Mouse (Mus musculus): Measurements from ENCODE around the gene Gm4763. TPM values are rescaled to one million over a fixed set of nuclear protein-coding genes. Genes with fewer than 3 reads are reported as not detected.
"Not testable (repeated sequence)": the region's sequence is repeated elsewhere in the genome, so short reads cannot be mapped to it uniquely, and the experiment has no call there.

Gm4763 gene
- polyA plus RNA-seq, 1 experiment from 2014 or later: not detected

GRCm38 (mm10) chr7:24751610-24752009 is 24.9 kb upstream of the Gm4763 start:
- no peaks in the 10 kb centered on the region; the same call in 1 of the 2 replicates for H3K27me3 ChIP-seq (ENCODE audit: control insufficient read depth, insufficient read depth, low read length)
- 75% methylated on average over 2 of the region's 2 CpGs for WGBS (ENCODE audit: insufficient replicate concordance)
- H3K4me3 ChIP-seq (ENCODE audit: low read depth, low read length): no peak overlapping the region
- no peak overlapping the region for H3K9ac ChIP-seq (ENCODE audit: low read depth, low read length)
- no peak overlapping the region for H3K27ac ChIP-seq (ENCODE audit: low read depth, low read length)
- H3K4me1 ChIP-seq (ENCODE audit: control insufficient read depth, insufficient read depth, low read length): no peaks in the 10 kb centered on the region
- no peaks in the 10 kb centered on the region for H3K36me3 ChIP-seq (ENCODE audit: control insufficient read depth, insufficient read depth, low read length)
- H3K4me2 ChIP-seq: no peak overlapping the region
- ATAC-seq (replicated peaks; ENCODE audit: insufficient number of reproducible peaks, low FRiP score, low TSS enrichment): no peak
- no peaks in the 10 kb centered on the region for H3K9me3 ChIP-seq (replicated peaks; ENCODE audit: control insufficient read depth, low read length)

DNA sequence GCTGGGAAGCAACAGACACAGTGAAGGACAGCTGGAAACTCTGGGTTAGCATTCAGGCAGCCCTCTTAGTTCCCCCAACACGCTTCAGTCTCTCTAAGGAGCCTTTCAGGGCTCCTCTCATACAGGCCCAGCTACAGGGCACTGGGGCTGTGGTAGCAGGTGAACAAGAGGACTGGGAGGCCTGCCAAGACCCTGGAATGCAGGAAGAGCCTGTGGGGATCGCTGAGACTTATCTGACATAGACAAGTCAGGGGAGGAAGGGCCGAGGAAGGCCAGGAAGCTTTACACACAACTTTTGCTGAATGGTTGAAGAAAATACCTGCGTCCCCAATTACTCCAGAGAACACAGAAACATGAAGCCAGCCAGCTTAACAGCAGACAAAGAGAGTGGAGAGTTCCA is 24.0 kb upstream of the Gm4763 start:
- Histone ChIP-seq H3K4me3 (ENCODE audit: low read depth, low read length) (no peak overlapping the region), H3K27me3 (ENCODE audit: control insufficient read depth, insufficient read depth, low read length) (no peaks in the 10 kb centered on the region; the same call in 1 of the 2 replicates), H3K9ac (ENCODE audit: low read depth, low read length) (no peak overlapping the region), H3K9me3 (replicated peaks; ENCODE audit: control insufficient read depth, low read length) (no peaks in the 10 kb centered on the region), H3K4me1 (ENCODE audit: control insufficient read depth, insufficient read depth, low read length) (no peaks in the 10 kb centered on the region), H3K36me3 (ENCODE audit: control insufficient read depth, insufficient read depth, low read length) (no peaks in the 10 kb centered on the region), H3K27ac (ENCODE audit: low read depth, low read length) (no peak overlapping the region), H3K4me2 (no peak overlapping the region)
- ATAC-seq (replicated peaks; ENCODE audit: insufficient number of reproducible peaks, low FRiP score, low TSS enrichment): no peak
- WGBS (ENCODE audit: insufficient replicate concordance): 35% methylated on average over 4 of the region's 4 CpGs

GRCm38 (mm10) chr7:24735970-24736670 is 9.4 kb upstream of the Gm4763 start:
- H3K9me3 ChIP-seq (replicated peaks; ENCODE audit: control insufficient read depth, low read length): 0 out of 2 replicates have a peak, but pooled peaks cover under 1% of the 10 kb centered on the region
- no peaks in the 10 kb centered on the region for H3K27me3 ChIP-seq (ENCODE audit: control insufficient read depth, insufficient read depth, low read length)
- H3K4me3 ChIP-seq (ENCODE audit: low read depth, low read length): no peak overlapping the region
- H3K4me2 ChIP-seq: no peak overlapping the region
- H3K36me3 ChIP-seq (ENCODE audit: control insufficient read depth, insufficient read depth, low read length): no peaks in the 10 kb centered on the region
- WGBS (ENCODE audit: insufficient replicate concordance): 19% methylated on average over 17 of the region's 17 CpGs
- H3K27ac ChIP-seq (ENCODE audit: low read depth, low read length): no peak overlapping the region
- no peaks in the 10 kb centered on the region for H3K4me1 ChIP-seq (ENCODE audit: control insufficient read depth, insufficient read depth, low read length)
- peak; percentile 39; the same call in 1 of the 2 replicates for ATAC-seq (replicated peaks; ENCODE audit: insufficient number of reproducible peaks, low FRiP score, low TSS enrichment)
- H3K9ac ChIP-seq (ENCODE audit: low read depth, low read length): no peak overlapping the region

- H3K9me3 ChIP-seq (replicated peaks; ENCODE audit: control insufficient read depth, low read length): no peaks in the 10 kb centered on the region
- H3K4me2 ChIP-seq: no peak overlapping the region
- no peak overlapping the region for H3K4me3 ChIP-seq (ENCODE audit: low read depth, low read length)
- H3K4me1 ChIP-seq (ENCODE audit: control insufficient read depth, insufficient read depth, low read length): no peaks in the 10 kb centered on the region
- no peak overlapping the region for H3K27ac ChIP-seq (ENCODE audit: low read depth, low read length)
- H3K9ac ChIP-seq (ENCODE audit: low read depth, low read length): no peak overlapping the region
- no peaks in the 10 kb centered on the region for H3K36me3 ChIP-seq (ENCODE audit: control insufficient read depth, insufficient read depth, low read length)
- no peak for ATAC-seq (replicated peaks; ENCODE audit: insufficient number of reproducible peaks, low FRiP score, low TSS enrichment)
- 62% methylated on average over 6 of the region's 6 CpGs for WGBS (ENCODE audit: insufficient replicate concordance)
- no peaks in the 10 kb centered on the region for H3K27me3 ChIP-seq (ENCODE audit: control insufficient read depth, insufficient read depth, low read length)
Observed at GRCm38 (mm10) chr7:24715039-24715438, 11.7 kb downstream of the Gm4763 start.

DNA sequence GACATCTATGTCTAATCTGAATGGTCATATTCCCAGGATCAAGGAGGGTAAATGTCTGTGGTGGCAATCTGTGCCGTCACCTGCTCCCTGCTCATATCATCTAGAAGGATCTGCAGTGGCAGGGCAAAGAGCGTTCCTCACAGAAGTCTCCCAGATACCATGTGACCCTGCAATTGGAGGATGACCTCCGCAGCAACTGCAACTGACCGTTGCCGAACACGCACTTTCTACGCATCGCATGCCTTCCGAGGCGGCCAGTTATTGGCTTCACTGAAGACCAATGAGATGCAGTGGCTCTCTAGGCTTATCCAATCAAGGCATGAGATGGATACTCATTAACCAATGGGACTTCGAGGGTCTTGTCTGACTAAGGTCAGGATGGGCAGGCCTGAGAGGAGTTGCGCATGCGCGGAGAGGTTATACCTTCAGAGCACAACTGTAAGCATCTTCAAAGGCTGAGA is 17.8 kb downstream of the Gm4763 start, which contains the start of gene BC049730:
BC049730 (plus strand) TSS at position 411 of the 461 bp plus-strand sequence.
- H3K27me3 ChIP-seq (ENCODE audit: control insufficient read depth, insufficient read depth, low read length): no peaks in the 10 kb centered on the region
- H3K4me2 ChIP-seq: no peak within 1 kb of the TSS
- 90% methylated on average over 14 of the region's 14 CpGs for WGBS (ENCODE audit: insufficient replicate concordance)
- H3K36me3 ChIP-seq (ENCODE audit: control insufficient read depth, insufficient read depth, low read length): no peaks in the 10 kb centered on the region
- no peak for ATAC-seq (replicated peaks; ENCODE audit: insufficient number of reproducible peaks, low FRiP score, low TSS enrichment)
- no peak within 1 kb of the TSS for H3K4me3 ChIP-seq (ENCODE audit: low read depth, low read length)
- H3K27ac ChIP-seq (ENCODE audit: low read depth, low read length): no peak within 1 kb of the TSS
- H3K9me3 ChIP-seq (replicated peaks; ENCODE audit: control insufficient read depth, low read length): no peaks in the 10 kb centered on the region
- no peak within 1 kb of the TSS for H3K9ac ChIP-seq (ENCODE audit: low read depth, low read length)
- no peaks in the 10 kb centered on the region for H3K4me1 ChIP-seq (ENCODE audit: control insufficient read depth, insufficient read depth, low read length)

DNA sequence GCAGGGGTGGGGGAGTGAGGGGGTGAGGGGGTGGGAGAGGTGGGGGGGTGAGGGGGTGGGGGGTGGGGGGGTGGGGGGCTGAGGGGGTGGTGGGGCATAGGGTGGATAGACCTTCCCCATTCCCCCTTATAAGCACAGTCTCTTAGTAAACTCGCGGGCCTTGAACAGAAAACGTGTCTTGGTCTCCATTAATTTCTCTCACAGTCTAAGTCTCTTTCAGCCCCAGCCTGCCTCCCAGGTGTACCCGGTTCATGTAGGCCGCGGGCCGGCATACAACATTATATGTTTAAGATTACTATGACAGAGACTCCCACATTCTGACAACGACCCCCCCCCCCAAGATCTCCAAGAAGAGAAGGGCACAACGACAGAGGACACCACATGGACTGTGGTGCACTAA is 23.9 kb downstream of the Gm4763 start:
- H3K9me3 ChIP-seq (replicated peaks; ENCODE audit: control insufficient read depth, low read length); H3K36me3 ChIP-seq (ENCODE audit: control insufficient read depth, insufficient read depth, low read length); ATAC-seq (replicated peaks; ENCODE audit: insufficient number of reproducible peaks, low FRiP score, low TSS enrichment); H3K4me2 ChIP-seq; H3K27ac ChIP-seq (ENCODE audit: low read depth, low read length); H3K4me3 ChIP-seq (ENCODE audit: low read depth, low read length); H3K9ac ChIP-seq (ENCODE audit: low read depth, low read length); H3K4me1 ChIP-seq (ENCODE audit: control insufficient read depth, insufficient read depth, low read length); H3K27me3 ChIP-seq (ENCODE audit: control insufficient read depth, insufficient read depth, low read length): not testable (repeated sequence)
- WGBS (ENCODE audit: insufficient replicate concordance): 71% methylated on average over 9 of the region's 9 CpGs

DNA sequence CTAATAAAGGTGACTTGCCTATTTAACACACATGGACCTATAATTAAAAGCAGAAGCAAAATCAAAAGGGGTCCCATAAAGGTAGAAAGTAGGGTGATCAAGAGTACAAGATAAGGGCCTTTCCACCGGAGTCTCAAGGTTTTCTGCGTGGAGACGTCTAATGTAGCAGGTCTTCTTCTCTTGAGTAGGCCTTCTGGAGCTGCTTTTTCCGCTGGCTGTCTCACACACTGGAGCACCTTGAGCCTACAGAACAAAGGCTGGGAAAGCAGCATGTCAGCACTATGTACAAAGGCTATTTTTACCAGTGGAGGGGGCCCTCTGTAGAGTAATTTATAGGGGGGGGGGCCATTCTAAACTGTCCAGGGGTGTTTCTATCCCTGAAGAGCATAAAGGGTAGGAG is 28.8 kb downstream of the Gm4763 start:
- not testable (repeated sequence) for H3K9me3 ChIP-seq (replicated peaks; ENCODE audit: control insufficient read depth, low read length); H3K36me3 ChIP-seq (ENCODE audit: control insufficient read depth, insufficient read depth, low read length); H3K9ac ChIP-seq (ENCODE audit: low read depth, low read length)

GRCm38 (mm10) chr7:24692693-24693092 is 34.0 kb downstream of the Gm4763 start:
- not testable (repeated sequence) for H3K4me2 ChIP-seq; H3K27ac ChIP-seq (ENCODE audit: low read depth, low read length); H3K9ac ChIP-seq (ENCODE audit: low read depth, low read length); H3K4me1 ChIP-seq (ENCODE audit: control insufficient read depth, insufficient read depth, low read length); ATAC-seq (replicated peaks; ENCODE audit: insufficient number of reproducible peaks, low FRiP score, low TSS enrichment); H3K27me3 ChIP-seq (ENCODE audit: control insufficient read depth, insufficient read depth, low read length); H3K36me3 ChIP-seq (ENCODE audit: control insufficient read depth, insufficient read depth, low read length); H3K9me3 ChIP-seq (replicated peaks; ENCODE audit: control insufficient read depth, low read length); H3K4me3 ChIP-seq (ENCODE audit: low read depth, low read length)
- WGBS (ENCODE audit: insufficient replicate concordance): 73% methylated on average over 2 of the region's 3 CpGs

More for the DNA sequence above, 28.8 kb downstream of the Gm4763 start:
- WGBS (ENCODE audit: insufficient replicate concordance): 88% methylated on average over 4 of the region's 4 CpGs
- not testable (repeated sequence) for H3K4me2 ChIP-seq; H3K27ac ChIP-seq (ENCODE audit: low read depth, low read length); ATAC-seq (replicated peaks; ENCODE audit: insufficient number of reproducible peaks, low FRiP score, low TSS enrichment); H3K4me1 ChIP-seq (ENCODE audit: control insufficient read depth, insufficient read depth, low read length); H3K27me3 ChIP-seq (ENCODE audit: control insufficient read depth, insufficient read depth, low read length); H3K4me3 ChIP-seq (ENCODE audit: low read depth, low read length)

- H3K4me1 ChIP-seq (ENCODE audit: control insufficient read depth, insufficient read depth, low read length); H3K4me2 ChIP-seq; H3K9me3 ChIP-seq (replicated peaks; ENCODE audit: control insufficient read depth, low read length); ATAC-seq (replicated peaks; ENCODE audit: insufficient number of reproducible peaks, low FRiP score, low TSS enrichment); H3K9ac ChIP-seq (ENCODE audit: low read depth, low read length); H3K36me3 ChIP-seq (ENCODE audit: control insufficient read depth, insufficient read depth, low read length); H3K27me3 ChIP-seq (ENCODE audit: control insufficient read depth, insufficient read depth, low read length); H3K27ac ChIP-seq (ENCODE audit: low read depth, low read length); H3K4me3 ChIP-seq (ENCODE audit: low read depth, low read length): not testable (repeated sequence)
- WGBS (ENCODE audit: insufficient replicate concordance): 85% methylated on average over 10 of the region's 10 CpGs
Observed at GRCm38 (mm10) chr7:24687519-24687918, 39.2 kb downstream of the Gm4763 start.
